Mouse (Mus musculus) induced T-regulatory cell, adult 2 months (primary cell): ENCODE results near the gene Arl15.

Source experiments
- DNase-seq: peaks from one replicate; pipeline ENCODE4 v3.0.0-alpha.2; 2012; ENCODE audit warnings: low read depth

Gene Arl15

DNA sequence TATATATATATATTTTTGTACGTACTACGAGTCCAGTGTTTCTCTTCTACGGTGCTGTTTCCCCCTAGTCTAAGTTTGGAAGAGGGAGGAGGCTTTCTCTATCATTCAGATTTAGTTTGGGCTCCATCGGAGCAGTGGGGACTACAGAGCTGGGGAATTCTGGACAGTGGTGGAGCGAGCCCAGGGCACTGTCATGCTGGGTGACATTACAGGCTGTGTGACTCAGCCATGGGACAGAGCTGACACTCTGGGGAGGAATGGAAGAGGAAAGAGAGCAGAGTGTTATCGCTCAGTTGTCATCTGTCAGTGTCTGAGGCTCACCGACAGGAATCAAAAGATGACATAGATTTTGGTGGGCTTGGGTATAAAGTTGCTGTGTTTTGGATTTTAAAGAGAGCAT is 124.4 kb downstream of the Arl15 start:
- no peak for DNase-seq

DNA sequence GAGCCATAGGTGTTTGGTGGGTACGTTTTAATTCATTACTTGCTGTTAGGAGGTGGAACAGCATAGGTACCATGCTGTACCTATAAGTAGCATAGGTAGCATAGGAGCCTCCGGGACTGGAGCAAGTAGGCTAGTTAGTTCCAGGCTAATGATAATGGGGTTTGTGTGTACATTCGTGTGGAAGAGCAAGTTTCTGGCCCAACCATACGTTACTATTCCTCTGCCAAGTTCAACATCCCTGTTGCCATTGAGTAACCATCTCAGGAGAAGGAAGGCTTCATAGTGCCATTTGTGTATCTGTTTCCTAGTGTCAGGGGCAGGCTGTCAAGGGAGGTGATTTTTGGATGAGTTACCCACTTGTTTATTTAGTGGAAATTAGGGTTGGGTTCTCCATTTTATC is 141.4 kb downstream of the Arl15 start:
- no peak for DNase-seq

DNA sequence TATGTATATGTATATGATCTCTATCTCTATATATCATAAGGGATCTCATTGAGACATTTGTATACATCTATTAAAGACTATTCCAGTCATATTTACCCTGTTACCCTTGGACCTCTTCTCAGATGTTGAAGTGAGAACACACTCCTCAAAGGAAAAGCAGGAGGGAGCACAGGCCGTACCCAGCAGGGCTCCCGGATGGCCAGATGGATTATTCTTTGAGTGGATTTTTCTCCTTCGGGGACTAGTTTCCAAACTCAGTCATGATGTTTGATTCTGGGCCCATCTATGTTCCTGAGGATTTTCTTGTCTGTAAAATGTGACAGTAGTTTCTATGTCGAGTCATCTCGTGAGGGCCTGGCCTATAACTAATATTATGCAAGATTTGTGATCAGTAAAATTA is 142.9 kb downstream of the Arl15 start:
- no peak for DNase-seq

DNA sequence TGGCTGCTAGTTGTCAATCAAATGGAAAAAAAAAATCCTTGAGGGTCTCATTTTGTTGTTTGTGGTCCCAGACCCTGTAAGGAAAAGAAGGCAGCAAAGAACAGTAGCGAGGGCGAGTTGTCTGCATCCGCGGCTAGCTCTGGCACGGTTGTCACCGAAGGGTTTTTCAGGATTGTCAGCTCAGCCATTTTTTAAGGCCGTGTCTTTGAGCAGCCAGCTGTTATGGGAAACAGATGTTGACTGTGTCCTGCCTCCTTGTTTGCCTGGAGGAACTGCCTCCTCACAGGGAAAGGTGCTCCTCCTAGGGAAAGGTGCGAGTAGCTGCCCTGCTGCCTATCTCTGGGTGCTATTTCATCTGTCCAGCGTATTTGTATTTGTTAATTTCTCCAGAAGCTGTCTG is 144.3 kb downstream of the Arl15 start:
- DNase-seq: no peak

DNA sequence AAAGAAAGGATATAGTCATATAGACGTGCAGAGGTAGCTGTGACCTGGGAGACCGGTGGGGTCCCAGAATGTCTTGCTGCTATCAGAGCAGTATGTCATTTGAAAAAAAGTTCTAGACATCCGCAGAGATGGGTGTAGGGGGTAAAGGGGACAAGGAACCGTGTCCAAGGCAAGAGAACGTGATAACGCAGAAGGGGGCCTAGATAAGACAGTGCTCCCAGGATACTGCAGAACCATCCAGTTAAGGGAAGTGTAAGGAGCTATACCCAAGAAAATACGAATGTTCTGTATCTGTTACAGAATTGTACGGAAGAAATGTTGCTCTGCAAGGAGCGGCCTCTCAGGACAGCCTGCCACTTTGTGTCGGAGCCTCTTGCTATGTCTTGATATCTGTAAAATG is 144.8 kb downstream of the Arl15 start:
- no peak for DNase-seq

DNA sequence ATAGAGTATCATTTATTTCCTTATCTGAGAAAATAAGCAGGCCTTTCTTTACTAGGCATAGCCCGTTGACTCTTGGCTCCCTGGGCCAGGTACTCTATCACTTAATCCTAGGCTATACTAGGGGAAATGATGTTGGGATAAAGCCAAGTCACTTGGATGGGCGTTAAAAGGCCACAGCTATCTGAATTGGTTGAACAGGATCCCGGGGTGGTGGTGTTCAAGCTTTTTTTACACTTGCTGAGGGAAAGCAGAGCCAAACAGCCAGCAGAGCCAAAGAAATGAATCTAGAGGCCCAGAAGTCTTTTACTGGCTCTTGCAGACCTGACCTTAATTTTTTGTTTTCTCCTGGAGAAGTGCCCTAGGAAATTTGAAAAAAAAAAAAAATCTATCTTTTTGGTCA is 145.4 kb downstream of the Arl15 start:
- DNase-seq: no peak

DNA sequence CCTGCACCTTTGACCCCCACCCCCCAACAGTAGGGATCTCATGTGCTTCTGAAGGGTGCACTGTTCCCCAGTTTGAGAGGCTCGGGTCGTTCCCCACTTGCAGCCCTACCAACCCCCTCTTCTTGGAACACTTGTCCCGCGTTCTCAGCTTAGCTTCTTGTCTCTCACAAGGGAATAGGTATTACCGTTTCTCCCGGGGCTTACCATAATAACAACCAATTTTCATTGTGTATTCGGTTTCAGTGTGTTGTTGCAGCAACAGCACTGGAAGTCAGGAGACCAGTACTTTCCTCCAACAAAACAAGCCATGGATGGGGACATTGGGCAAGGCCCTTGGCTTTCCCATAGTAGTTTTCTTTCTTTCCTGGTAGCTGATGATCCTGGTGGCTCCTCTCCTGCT is 145.8 kb downstream of the Arl15 start:
- no peak for DNase-seq

DNA sequence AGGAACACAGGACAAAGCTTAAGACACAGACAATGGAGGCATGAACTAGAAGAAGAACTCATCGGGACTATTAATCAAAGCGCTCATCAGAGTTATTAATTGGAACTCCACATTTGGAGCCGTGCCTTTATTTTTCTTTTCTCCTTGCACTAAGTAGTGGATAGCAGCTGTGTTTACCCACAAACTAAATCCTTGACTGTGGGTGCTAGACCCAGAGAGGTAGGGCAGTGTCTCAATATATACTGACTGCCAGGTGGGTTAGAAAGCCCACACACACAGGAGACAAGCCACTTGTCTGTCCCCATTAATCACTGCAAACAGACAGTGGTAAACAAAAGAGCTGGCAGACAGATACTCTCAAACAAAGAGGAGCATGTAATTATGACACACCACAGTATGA is 147.6 kb downstream of the Arl15 start:
- no peak for DNase-seq

DNA sequence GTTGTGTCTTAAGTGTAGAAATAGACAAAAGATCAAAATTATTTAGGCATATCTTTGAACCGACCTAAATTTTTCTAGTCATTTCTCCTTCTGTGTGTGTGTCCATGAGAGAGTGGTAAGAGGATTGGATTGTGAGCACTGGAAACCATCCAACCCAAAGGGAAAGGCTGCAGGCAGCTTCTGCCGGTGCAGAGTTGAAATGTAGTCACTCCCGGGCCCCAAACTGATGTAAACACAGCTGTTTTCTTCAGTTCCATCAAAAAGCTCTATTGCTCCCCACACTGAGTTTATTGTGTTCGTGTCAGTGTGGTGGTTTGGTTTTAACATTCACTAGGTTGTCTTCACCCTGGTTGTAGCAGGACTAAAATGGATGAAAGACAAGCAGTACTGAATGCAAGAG is 153.2 kb downstream of the Arl15 start:
- DNase-seq: no peak

DNA sequence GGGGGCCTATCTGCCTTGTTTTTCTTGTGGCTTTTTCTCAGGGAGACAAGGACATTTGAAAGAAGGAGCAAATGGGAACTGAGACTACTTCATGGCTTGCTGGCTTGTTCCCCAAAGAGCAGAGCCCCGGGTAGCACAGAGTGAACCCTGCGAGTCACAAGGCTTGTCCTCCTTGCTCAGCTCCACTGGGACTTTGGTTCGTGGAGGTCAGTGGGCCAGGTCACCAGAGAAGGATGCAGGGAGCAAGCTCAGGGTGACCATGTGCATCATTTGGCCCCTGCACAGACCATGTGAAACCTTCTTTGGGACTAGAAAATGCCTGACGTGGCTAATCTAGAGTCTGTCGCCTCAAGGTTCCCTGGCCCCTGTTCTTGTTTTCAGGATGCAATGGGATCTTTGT is 155.4 kb downstream of the Arl15 start:
- DNase-seq: no peak

DNA sequence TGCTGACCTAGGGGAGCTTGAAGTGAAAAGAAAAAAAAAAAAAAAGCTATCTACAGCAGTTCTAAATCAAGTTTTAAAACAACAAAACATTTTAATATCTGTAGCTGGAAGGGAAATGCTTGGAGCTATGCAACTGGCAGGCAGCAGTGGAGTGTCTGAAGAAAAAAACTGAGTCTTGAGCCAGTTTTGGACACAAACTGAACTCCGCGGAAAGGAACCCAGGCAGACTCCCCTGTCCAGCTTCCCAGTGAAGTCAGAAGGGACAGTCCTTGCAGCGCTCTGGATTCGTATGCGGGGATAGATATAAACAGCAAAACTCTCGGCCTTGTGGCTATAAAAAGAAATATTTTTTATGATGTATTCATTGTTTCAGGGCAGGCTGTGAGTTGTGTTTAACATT is 155.8 kb downstream of the Arl15 start:
- DNase-seq: no peak

DNA sequence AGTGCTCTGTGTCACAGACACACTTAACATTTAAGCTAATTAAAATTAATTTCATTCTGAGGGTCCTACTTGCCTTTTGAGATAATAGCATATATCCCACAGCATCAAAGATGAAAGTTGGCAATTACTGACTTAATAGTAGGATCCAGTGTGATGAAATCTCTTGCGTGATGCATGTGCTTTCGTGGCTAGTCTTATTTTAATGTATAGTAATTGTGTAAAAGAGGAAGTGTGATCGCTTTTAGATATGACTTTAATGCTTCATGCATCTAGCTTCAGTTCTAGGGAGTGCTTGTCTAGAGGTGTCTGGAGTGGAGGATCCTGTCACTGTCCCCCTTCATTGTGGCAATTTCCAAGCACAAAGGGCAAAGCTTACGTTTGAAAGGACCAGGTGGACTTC is 163.1 kb downstream of the Arl15 start:
- DNase-seq: no peak

DNA sequence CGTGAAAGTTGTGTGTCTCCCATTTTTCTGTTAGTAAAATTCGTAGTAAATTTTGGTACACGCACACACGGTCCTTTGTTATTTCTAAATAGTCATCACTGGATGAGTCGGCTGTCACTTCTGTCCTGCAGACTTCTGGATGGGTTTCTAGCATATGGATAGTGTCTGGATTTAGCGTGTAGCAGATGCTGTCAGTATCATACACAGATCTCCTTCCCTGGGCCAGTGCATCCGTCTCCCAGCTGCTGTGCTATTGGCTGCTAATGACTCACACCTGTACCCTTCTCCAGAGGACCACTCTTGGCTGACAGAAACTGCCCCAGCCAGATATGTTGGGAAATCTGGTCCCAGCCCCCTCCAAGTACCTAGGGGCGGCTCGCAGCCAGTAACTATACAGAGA is 170.6 kb downstream of the Arl15 start:
- no peak for DNase-seq

DNA sequence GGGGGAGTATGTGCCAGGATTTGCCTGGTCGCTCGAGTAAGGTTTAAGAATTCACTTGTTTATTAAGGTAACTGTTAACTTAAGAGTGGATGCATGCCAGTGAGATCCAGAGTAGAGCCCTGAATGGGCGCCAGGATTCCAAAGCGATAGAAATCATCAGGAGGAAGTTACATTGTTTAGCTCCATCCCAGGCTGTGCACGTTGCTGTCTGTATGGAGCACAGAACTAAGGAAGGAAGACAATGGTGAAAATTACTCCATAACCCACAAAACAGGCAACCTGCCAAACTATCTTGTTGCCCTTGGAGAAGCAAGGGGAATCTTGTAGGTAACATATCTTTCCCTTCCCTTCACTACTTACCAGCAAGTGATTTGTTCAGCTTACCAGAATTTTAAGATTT is 176.4 kb downstream of the Arl15 start:
- no peak for DNase-seq

DNA sequence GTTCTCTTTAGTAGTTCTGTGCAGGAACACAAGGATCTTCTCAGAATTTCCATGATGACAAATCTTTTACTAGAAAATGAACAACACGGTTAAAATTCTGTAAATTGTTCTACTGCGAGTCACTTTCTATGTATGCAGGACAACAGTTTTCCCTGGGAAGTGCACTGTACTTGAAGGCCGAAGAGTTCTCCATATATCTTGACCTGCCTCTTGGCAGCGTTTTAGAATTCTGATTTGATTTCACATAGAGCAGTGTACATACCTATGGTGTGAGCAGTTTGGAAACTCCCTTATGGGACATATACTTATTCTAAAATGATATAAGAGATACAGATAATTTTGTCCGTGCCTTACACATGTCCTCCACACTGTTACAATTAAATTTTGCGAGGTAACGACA is 178.1 kb downstream of the Arl15 start:
- DNase-seq: no peak

DNA sequence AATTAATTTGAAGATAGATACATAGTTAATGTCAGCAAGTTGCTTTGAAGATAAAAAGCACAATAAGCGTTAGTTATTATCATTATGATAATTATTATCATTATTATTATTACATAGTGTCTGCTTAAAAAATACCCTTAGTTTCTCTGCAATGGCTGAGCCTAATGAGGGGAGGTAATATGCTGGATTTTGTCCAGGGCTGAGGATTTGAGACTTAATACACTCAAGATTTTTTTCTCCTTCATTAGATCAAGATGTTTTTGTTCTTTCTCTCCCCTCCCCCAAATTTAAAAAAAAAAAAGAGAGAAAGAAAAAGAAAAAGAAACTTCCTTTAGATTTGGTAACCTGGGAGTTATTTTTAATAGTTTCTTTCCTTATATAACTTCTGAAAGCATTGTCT is 180.6 kb downstream of the Arl15 start:
- DNase-seq: no peak

DNA sequence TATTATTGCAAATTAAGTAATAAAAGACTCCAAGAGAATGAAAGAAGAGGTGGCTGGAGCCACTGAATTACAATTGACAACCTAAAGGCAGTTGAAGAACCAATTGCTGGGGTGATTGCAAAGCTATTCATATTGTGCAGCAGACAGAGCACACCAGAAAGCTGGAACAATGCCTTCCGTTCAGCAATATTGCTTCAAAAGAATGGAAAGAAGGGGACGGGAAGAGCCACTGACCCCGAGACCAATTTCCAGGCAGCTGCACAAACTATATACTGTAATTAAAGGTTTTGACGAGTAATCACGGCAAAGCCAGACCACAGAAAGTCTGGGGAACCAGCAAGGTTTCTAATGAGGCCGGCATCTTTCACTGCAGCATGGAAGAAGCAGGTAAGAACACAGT is 181.4 kb downstream of the Arl15 start:
- DNase-seq: no peak

DNA sequence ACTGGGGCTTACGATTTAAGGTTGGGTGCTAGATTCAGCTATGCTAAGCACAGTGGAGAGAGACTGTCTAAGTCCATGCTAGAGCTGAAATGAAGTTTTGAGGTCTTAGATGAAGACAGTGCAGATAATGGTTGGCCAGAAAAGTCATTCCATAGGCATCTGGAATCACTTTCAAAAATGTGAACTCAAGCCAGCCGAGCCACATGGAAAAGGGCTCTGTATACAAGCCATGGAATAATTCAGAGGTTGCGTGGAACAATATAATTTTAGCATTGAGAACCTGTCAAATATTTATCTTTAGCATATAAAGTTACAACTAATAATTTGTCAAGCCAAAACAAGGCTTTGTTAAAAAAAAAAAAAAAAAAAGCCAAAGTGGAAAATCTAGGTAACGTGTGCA is 182.6 kb downstream of the Arl15 start:
- no peak for DNase-seq

DNA sequence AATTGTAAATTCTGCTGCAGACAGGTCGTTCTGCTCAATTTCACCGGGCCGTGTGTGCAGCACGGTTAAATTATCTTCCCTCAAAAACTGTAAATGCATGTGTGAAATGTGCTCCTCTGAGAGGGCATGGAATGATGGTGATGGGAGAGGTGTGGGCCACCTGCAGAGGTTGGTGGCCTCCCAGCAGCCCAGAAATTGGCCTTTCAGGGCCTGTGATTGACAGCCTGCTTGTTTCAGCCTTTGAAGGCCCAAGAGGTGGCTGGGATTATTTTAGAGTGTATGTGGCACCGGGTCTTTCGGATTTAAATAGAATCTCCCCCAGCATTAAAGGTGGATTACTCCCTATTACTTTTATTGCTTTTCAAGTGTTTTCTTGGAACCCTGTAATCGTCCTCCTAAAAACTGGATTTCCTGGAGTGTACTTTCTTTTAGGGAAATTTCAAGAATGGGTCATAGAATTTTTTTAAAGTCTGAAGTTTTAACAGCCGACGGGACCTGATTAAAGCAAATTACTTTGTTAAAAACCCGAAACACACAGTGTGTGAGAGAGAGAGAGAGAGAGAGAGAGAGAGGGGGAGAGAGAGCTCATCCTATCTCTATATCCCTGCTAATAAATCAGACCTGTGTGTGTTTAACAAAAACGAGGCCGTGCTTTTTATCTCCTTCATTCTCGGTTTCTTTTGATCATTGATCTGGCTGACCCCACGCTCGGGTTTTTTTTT is 186.6 kb downstream of the Arl15 start:
- DNase-seq: no peak

DNA sequence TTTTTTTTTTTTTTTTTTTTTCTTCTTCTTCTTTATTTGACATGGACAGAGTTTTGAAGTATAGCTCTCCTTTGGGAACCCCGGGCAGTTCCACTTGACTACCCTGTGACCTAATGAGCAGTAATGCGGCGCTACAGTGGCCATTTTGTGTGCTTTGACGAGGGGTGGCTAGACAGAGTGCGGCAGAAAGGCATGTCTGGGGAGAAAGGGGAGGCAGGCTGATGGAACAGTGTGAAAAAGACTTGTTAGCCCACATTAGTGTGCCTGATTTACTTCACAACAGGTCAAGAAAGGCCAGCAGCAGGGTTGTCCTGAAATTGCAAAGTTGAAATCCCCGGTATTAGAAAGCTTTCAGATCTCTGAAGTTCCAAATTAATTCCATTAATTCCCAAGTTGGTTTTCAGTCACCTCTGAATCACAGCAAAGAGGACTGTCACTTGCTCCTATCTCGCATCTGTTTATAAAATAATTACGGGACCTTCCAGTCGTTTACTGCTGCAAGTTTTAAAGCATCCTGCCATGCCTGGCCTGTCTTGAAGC is 187.2 kb downstream of the Arl15 start:
- no peak for DNase-seq

DNA sequence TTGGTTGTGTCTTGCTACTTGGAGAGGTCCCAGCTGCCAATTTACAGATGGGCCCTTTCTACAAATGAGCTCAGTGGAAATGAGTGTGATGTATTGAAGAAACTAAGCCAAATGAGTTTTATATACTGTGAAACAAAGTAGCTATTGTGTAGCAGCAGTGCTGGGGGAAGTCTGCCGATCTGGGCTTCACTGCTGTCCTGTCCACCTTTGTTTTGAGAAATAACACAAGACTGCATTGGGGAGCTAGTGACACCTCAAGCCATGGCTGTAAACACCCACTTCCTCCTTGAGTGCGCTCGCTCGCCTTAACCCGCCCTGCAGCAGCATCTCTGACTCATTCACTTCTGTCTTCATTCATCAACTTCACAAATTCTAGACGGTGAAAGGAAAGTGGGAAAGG is 189.3 kb downstream of the Arl15 start:
- no peak for DNase-seq

DNA sequence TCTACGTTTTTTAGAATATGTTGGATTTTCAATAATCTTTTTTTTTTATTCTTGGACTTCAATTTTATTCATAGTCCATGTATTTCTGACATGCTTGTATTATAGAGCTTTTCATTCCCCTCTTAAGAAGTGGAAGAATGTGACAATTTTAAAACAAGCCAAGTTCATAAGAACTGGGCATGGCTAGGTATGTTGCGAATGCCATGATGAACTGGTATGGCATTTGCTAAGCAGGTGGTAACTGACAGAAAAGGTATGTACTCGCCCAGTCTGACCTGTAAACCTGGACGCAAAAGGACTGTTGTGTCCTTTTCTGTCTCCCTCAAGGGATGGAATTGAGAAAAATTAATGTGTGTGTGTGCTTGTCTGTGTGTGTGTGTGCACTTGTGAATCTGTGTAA is 190.2 kb downstream of the Arl15 start:
- no peak for DNase-seq

DNA sequence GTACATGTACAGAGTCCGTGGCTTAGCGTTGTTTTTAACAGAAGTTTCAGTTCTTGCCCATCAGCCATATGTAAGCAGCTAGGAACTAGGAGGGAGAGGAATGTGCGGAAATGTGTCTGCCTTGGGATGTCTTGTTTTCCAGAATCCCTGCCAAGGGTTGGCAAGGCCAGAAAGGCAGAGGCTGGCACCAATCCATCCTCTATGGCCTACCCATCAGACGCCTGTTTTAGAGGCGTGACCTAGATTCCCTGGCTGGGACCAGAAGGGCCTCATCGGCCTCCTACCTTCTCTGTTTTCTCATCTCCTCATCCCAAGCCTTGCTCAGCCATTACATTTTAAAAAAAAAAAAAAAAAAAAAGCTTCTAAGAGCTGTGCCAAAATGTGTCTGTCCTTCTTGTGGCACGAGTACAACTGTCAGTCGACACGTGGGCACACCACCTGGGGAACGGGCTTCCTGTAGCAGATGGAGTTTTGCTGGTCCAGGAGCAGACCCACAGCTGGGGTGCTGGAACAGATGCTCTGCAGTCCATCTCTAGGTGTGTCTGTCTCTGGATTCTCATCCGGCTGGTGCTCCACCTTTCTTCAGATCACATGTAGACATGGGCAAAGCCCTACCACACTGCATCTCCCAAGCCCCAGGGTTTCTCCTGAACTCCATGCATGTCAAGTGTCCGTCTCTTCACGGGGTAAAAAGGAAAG is 192.7 kb downstream of the Arl15 start:
- DNase-seq: no peak

DNA sequence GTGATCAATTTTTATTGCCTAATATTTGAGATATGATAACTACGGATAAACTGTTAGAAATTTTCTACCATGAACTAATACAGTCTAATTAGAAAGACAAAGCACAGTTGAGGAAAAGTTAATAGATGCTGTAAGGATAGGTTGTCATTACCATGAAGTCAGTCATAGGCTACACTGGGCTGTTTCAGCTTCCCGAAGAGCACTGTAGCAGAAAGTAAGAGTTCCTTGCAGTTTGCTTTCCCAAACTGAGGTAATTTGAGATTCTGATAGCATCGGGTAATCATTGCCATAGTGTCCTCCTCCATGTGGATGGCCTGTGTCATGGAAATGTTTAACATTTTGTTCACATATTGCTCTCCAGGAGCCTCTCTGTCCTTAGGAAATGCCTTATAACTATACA is 195.9 kb downstream of the Arl15 start:
- DNase-seq: no peak
